Mouse (Mus musculus): ENCODE data around the gene Hlx. TPM values are rescaled to one million over a fixed set of nuclear protein-coding genes. Genes with fewer than 3 reads are reported as not detected.

Gene Hlx
- total and polyA plus RNA-seq, 2 experiments from 2014 or later: 1.6 to 2.8 TPM

GRCm38 (mm10) chr1:184692204-184692904, 40.1 kb downstream of the Hlx start:
- no peak overlapping the region for H3K27ac ChIP-seq (ENCODE audit: low read depth, low read length)
- H3K4me3 ChIP-seq (ENCODE audit: low read depth, low read length): no peak overlapping the region

GRCm38 (mm10) chr1:184691240-184691639, 41.2 kb downstream of the Hlx start:
- no peak overlapping the region for H3K4me2 ChIP-seq (ENCODE audit: low read depth)
- TF ChIP-seq CTCF (IDR thresholded peaks at IDR 0.05; ENCODE audit: low read depth): no peak
- ATAC-seq (no peak), DNase-seq (no peak)
- H3K27ac ChIP-seq (ENCODE audit: low read depth, low read length): no peak overlapping the region
- H3K36me3 ChIP-seq (ENCODE audit: insufficient read depth): no peaks in the 10 kb centered on the region
- WGBS: 89% methylated on average over 8 of the region's 8 CpGs
- H3K9me3 ChIP-seq (ENCODE audit: low read length): no peaks in the 10 kb centered on the region
- no peaks in the 10 kb centered on the region for H3K4me1 ChIP-seq (ENCODE audit: insufficient read depth)
- H3K4me3 ChIP-seq (ENCODE audit: low read depth, low read length): no peak overlapping the region
- no peak overlapping the region for H3K9ac ChIP-seq
- H3K27me3 ChIP-seq (ENCODE audit: insufficient read depth, low read length): no peaks in the 10 kb centered on the region

More at GRCm38 (mm10) chr1:184692204-184692904, 40.1 kb downstream of the Hlx start:
- ATAC-seq (no peak), DNase-seq (no peak)
- H3K27me3 ChIP-seq (ENCODE audit: insufficient read depth, low read length): no peaks in the 10 kb centered on the region
- no peaks in the 10 kb centered on the region for H3K4me1 ChIP-seq (ENCODE audit: insufficient read depth)
- H3K36me3 ChIP-seq (ENCODE audit: insufficient read depth): no peaks in the 10 kb centered on the region
- no peak for TF ChIP-seq CTCF (IDR thresholded peaks at IDR 0.05; ENCODE audit: low read depth)
- 83% methylated on average over 10 of the region's 10 CpGs for WGBS
- H3K9me3 ChIP-seq (ENCODE audit: low read length): no peaks in the 10 kb centered on the region
- H3K4me2 ChIP-seq (ENCODE audit: low read depth): no peak overlapping the region
- H3K9ac ChIP-seq: no peak overlapping the region

GRCm38 (mm10) chr1:184688026-184688425, 44.4 kb downstream of the Hlx start:
- DNase-seq: no peak
- no peaks in the 10 kb centered on the region for H3K27me3 ChIP-seq (ENCODE audit: insufficient read depth, low read length)
- TF ChIP-seq CTCF (IDR thresholded peaks at IDR 0.05; ENCODE audit: low read depth): no peak
- no peak overlapping the region for H3K4me3 ChIP-seq (ENCODE audit: low read depth, low read length)
- no peak for ATAC-seq
- no peak overlapping the region for H3K27ac ChIP-seq (ENCODE audit: low read depth, low read length)
- no peak overlapping the region for H3K9ac ChIP-seq
- H3K4me2 ChIP-seq (ENCODE audit: low read depth): no peak overlapping the region
- H3K4me1 ChIP-seq (ENCODE audit: insufficient read depth): no peaks in the 10 kb centered on the region
- H3K36me3 ChIP-seq (ENCODE audit: insufficient read depth): no peaks in the 10 kb centered on the region
- 82% methylated on average over 7 of the region's 7 CpGs for WGBS
- H3K9me3 ChIP-seq (ENCODE audit: low read length): no peaks in the 10 kb centered on the region

- no peak for TF ChIP-seq CTCF (IDR thresholded peaks at IDR 0.05; ENCODE audit: low read depth)
Observed at GRCm38 (mm10) chr1:184687512-184687911, 44.9 kb downstream of the Hlx start.

GRCm38 (mm10) chr1:184683541-184683940, 48.9 kb downstream of the Hlx start:
- H3K27ac ChIP-seq (ENCODE audit: low read depth, low read length): no peak overlapping the region
- H3K4me2 ChIP-seq (ENCODE audit: low read depth): no peak overlapping the region
- no peak for TF ChIP-seq CTCF (IDR thresholded peaks at IDR 0.05; ENCODE audit: low read depth)
- no peak overlapping the region for H3K9ac ChIP-seq
- H3K36me3 ChIP-seq (ENCODE audit: insufficient read depth): no peaks in the 10 kb centered on the region
- WGBS: 80% methylated on average over 6 of the region's 6 CpGs
- H3K27me3 ChIP-seq (ENCODE audit: insufficient read depth, low read length): no peaks in the 10 kb centered on the region
- DNase-seq: no peak
- no peaks in the 10 kb centered on the region for H3K4me1 ChIP-seq (ENCODE audit: insufficient read depth)
- H3K9me3 ChIP-seq (ENCODE audit: low read length): no peaks in the 10 kb centered on the region
- no peak for ATAC-seq
- H3K4me3 ChIP-seq (ENCODE audit: low read depth, low read length): no peak overlapping the region

More at GRCm38 (mm10) chr1:184687512-184687911, 44.9 kb downstream of the Hlx start:
- Histone ChIP-seq H3K27me3 (ENCODE audit: insufficient read depth, low read length) (no peaks in the 10 kb centered on the region), H3K4me2 (ENCODE audit: low read depth) (no peak overlapping the region), H3K9me3 (ENCODE audit: low read length) (no peaks in the 10 kb centered on the region), H3K27ac (ENCODE audit: low read depth, low read length) (no peak overlapping the region), H3K4me3 (ENCODE audit: low read depth, low read length) (no peak overlapping the region), H3K4me1 (ENCODE audit: insufficient read depth) (no peaks in the 10 kb centered on the region), H3K36me3 (ENCODE audit: insufficient read depth) (no peaks in the 10 kb centered on the region), H3K9ac (no peak overlapping the region)
- 73% methylated on average over 4 of the region's 4 CpGs for WGBS
- no peak for ATAC-seq
- no peak for DNase-seq

DNA sequence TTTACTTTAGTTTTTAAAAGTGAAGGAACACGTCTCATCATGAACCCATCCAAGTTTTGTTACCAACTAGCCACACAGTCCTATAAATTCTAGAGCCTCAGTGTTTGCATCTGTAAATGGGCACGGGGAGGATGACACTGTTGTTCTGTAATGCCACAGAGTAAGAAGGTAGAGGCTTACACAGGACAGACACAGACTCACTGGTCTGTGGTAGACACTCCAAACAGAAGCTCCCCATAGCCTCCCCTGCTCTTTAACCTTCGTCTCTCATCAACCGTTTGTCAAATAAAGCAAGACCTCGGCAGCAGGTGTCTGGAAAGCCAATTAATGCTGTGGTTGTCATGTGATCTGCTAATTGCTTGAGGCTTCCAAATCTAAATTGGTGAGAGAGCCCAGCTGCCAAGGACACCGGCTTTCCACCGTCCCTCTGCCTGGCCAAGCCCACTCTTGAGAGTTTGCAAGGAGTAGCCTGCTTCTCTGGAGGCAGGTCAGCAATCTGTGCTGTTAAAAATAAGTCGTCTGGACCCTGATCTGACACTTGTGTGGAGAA, 52.9 kb downstream of the Hlx start:
- ATAC-seq: no peak
- H3K36me3 ChIP-seq (ENCODE audit: insufficient read depth): no peaks in the 10 kb centered on the region
- H3K4me1 ChIP-seq (ENCODE audit: insufficient read depth): no peaks in the 10 kb centered on the region
- no peaks in the 10 kb centered on the region for H3K9me3 ChIP-seq (ENCODE audit: low read length)
- H3K4me3 ChIP-seq (ENCODE audit: low read depth, low read length): no peak overlapping the region
- H3K27ac ChIP-seq (ENCODE audit: low read depth, low read length): no peak overlapping the region
- 49% methylated on average over 8 of the region's 8 CpGs for WGBS
- TF ChIP-seq CTCF (IDR thresholded peaks at IDR 0.05; ENCODE audit: low read depth): no peak
- H3K4me2 ChIP-seq (ENCODE audit: low read depth): no peak overlapping the region
- H3K9ac ChIP-seq: no peak overlapping the region
- DNase-seq: no peak
- H3K27me3 ChIP-seq (ENCODE audit: insufficient read depth, low read length): no peaks in the 10 kb centered on the region

- no peak overlapping the region for H3K9ac ChIP-seq
- no peak overlapping the region for H3K4me3 ChIP-seq (ENCODE audit: low read depth, low read length)
- H3K4me1 ChIP-seq (ENCODE audit: insufficient read depth): no peaks in the 10 kb centered on the region
- H3K27me3 ChIP-seq (ENCODE audit: insufficient read depth, low read length): no peaks in the 10 kb centered on the region
- no peaks in the 10 kb centered on the region for H3K36me3 ChIP-seq (ENCODE audit: insufficient read depth)
- H3K9me3 ChIP-seq (ENCODE audit: low read length): no peaks in the 10 kb centered on the region
- DNase-seq (no peak), ATAC-seq (no peak)
- no peak overlapping the region for H3K27ac ChIP-seq (ENCODE audit: low read depth, low read length)
- H3K4me2 ChIP-seq (ENCODE audit: low read depth): no peak overlapping the region
- TF ChIP-seq CTCF (IDR thresholded peaks at IDR 0.05; ENCODE audit: low read depth): no peak
- WGBS: 65% methylated on average over 2 of the region's 2 CpGs
Observed at GRCm38 (mm10) chr1:184677641-184678040, 54.8 kb downstream of the Hlx start.

Other genes with a start within 250 kb of the Hlx start
- 0.15 and 0.24 TPM in 2 replicates for gene Marc1, start 78.7 kb upstream of the Hlx start, total RNA-seq (2014; rRNA removed)
- 0.11 and 0.45 TPM in 2 replicates for gene Marc1, start 78.7 kb upstream of the Hlx start, polyA plus RNA-seq (2015; fragmentation: Nextera tagmentation; extraction: Ambion mirVana)
- 60.1 and 65.5 TPM in 2 replicates for gene Marc2, start 113.8 kb upstream of the Hlx start, total RNA-seq (2014; rRNA removed)
- 138 and 139 TPM in 2 replicates for gene Marc2, start 113.8 kb upstream of the Hlx start, polyA plus RNA-seq (2015; fragmentation: Nextera tagmentation; extraction: Ambion mirVana)
- 9.5 and 10.7 TPM in 2 replicates for gene C130074G19Rik, start 150.6 kb upstream of the Hlx start, total RNA-seq (2014; rRNA removed)
- gene C130074G19Rik, start 150.6 kb upstream of the Hlx start, polyA plus RNA-seq (2015; fragmentation: Nextera tagmentation; extraction: Ambion mirVana): 0.94 and 1.2 TPM in 2 replicates